Mouse (Mus musculus) lung, adult 2 months (tissue): ENCODE data around the gene Camkmt.

Experiments used
- CTCF ChIP-seq: fragments of 200-500 bp; IDR thresholded peaks from 2 replicates; pipeline ENCODE4 v1.5.1; 2011; ENCODE audit warnings: mild to moderate bottlenecking, low read length, control low read depth; ENCODE audit not compliant: insufficient read depth
- POLR2A ChIP-seq: fragments of 200-500 bp; IDR thresholded peaks from 2 replicates; pipeline ENCODE4 v1.6.1; 2011; ENCODE audit warnings: low read depth, mild to moderate bottlenecking, control low read depth, low read length, borderline replicate concordance; ENCODE audit errors: extremely low read depth

- TF ChIP-seq CTCF (no peak), POLR2A (no peak)
Observed at GRCm38 (mm10) chr17:85087591-85087990, 2.8 kb upstream of the Camkmt start.
